Mouse (Mus musculus): Measurements from ENCODE around the gene Scand1. TPM values are rescaled to one million over a fixed set of nuclear protein-coding genes. Genes with fewer than 3 reads are reported as not detected.

The Scand1 gene
- polyA plus RNA-seq, 1 experiment from 2014 or later: 63.8 TPM

GRCm38 (mm10) chr2:156298458-156298857, 14.0 kb downstream of the Scand1 start:
- no peak overlapping the region for H3K4me3 ChIP-seq (ENCODE audit: low read depth, low read length)
- DNase-seq (ENCODE audit: low spot score) (no peak), ATAC-seq (ENCODE audit: insufficient read depth, low FRiP score, low TSS enrichment) (no peak)
- 92% methylated on average over 7 of the region's 7 CpGs for WGBS
- no peak overlapping the region for H3K9ac ChIP-seq (ENCODE audit: low read length)
- no peak overlapping the region for H3K27ac ChIP-seq (ENCODE audit: low read depth, low read length)
- no peaks in the 10 kb centered on the region for H3K27me3 ChIP-seq (ENCODE audit: control insufficient read depth, insufficient read depth, low read length)
- peaks cover 7% of the 10 kb centered on the region for H3K36me3 ChIP-seq (ENCODE audit: control insufficient read depth, insufficient read depth, low read length)
- no peaks in the 10 kb centered on the region for H3K4me1 ChIP-seq (ENCODE audit: control insufficient read depth, insufficient read depth, low read length)
- H3K4me2 ChIP-seq (ENCODE audit: low read depth): no peak overlapping the region
- no peaks in the 10 kb centered on the region for H3K9me3 ChIP-seq (ENCODE audit: control insufficient read depth, low read length)

GRCm38 (mm10) chr2:156297653-156298052, 14.9 kb downstream of the Scand1 start:
- no peak for DNase-seq (ENCODE audit: low spot score)
- Histone ChIP-seq H3K9me3 (ENCODE audit: control insufficient read depth, low read length) (no peaks in the 10 kb centered on the region), H3K4me2 (ENCODE audit: low read depth) (no peak overlapping the region), H3K36me3 (ENCODE audit: control insufficient read depth, insufficient read depth, low read length) (peaks cover 7% of the 10 kb centered on the region), H3K4me3 (ENCODE audit: low read depth, low read length) (no peak overlapping the region), H3K27ac (ENCODE audit: low read depth, low read length) (no peak overlapping the region), H3K9ac (ENCODE audit: low read length) (no peak overlapping the region), H3K27me3 (ENCODE audit: control insufficient read depth, insufficient read depth, low read length) (no peaks in the 10 kb centered on the region), H3K4me1 (ENCODE audit: control insufficient read depth, insufficient read depth, low read length) (no peaks in the 10 kb centered on the region)
- no peak for ATAC-seq (ENCODE audit: insufficient read depth, low FRiP score, low TSS enrichment)
- 89% methylated on average over 3 of the region's 3 CpGs for WGBS

- Histone ChIP-seq H3K9me3 (ENCODE audit: control insufficient read depth, low read length) (no peaks in the 10 kb centered on the region), H3K4me3 (ENCODE audit: low read depth, low read length) (no peak overlapping the region), H3K27me3 (ENCODE audit: control insufficient read depth, insufficient read depth, low read length) (no peaks in the 10 kb centered on the region), H3K36me3 (ENCODE audit: control insufficient read depth, insufficient read depth, low read length) (peaks cover 7% of the 10 kb centered on the region), H3K27ac (ENCODE audit: low read depth, low read length) (no peak overlapping the region), H3K9ac (ENCODE audit: low read length) (no peak overlapping the region), H3K4me2 (ENCODE audit: low read depth) (no peak overlapping the region), H3K4me1 (ENCODE audit: control insufficient read depth, insufficient read depth, low read length) (no peaks in the 10 kb centered on the region)
- WGBS: 89% methylated on average over 3 of the region's 3 CpGs
- ATAC-seq (ENCODE audit: insufficient read depth, low FRiP score, low TSS enrichment) (no peak), DNase-seq (ENCODE audit: low spot score) (no peak)
These were observed 16.3 kb downstream of the Scand1 start for GRCm38 (mm10) chr2:156296190-156296589.

GRCm38 (mm10) chr2:156295601-156296063, 16.9 kb downstream of the Scand1 start:
- WGBS: 92% methylated on average over 2 of the region's 2 CpGs
- no peak for ATAC-seq (ENCODE audit: insufficient read depth, low FRiP score, low TSS enrichment)

GRCm38 (mm10) chr2:156291998-156292397, 20.5 kb downstream of the Scand1 start:
- Histone ChIP-seq H3K27me3 (ENCODE audit: control insufficient read depth, insufficient read depth, low read length) (no peaks in the 10 kb centered on the region), H3K9ac (ENCODE audit: low read length) (no peak overlapping the region), H3K27ac (ENCODE audit: low read depth, low read length) (no peak overlapping the region), H3K4me2 (ENCODE audit: low read depth) (no peak overlapping the region), H3K4me3 (ENCODE audit: low read depth, low read length) (no peak overlapping the region), H3K9me3 (ENCODE audit: control insufficient read depth, low read length) (no peaks in the 10 kb centered on the region), H3K4me1 (ENCODE audit: control insufficient read depth, insufficient read depth, low read length) (no peaks in the 10 kb centered on the region), H3K36me3 (ENCODE audit: control insufficient read depth, insufficient read depth, low read length) (peaks cover 5% of the 10 kb centered on the region)
- 95% methylated on average over 1 of the region's 1 CpGs for WGBS
- DNase-seq (ENCODE audit: low spot score) (no peak), ATAC-seq (ENCODE audit: insufficient read depth, low FRiP score, low TSS enrichment) (no peak)

More at GRCm38 (mm10) chr2:156295601-156296063, 16.9 kb downstream of the Scand1 start:
- no peak overlapping the region for H3K4me2 ChIP-seq (ENCODE audit: low read depth)
- peaks cover 7% of the 10 kb centered on the region for H3K36me3 ChIP-seq (ENCODE audit: control insufficient read depth, insufficient read depth, low read length)
- H3K27me3 ChIP-seq (ENCODE audit: control insufficient read depth, insufficient read depth, low read length): no peaks in the 10 kb centered on the region
- H3K27ac ChIP-seq (ENCODE audit: low read depth, low read length): no peak overlapping the region
- H3K4me3 ChIP-seq (ENCODE audit: low read depth, low read length): no peak overlapping the region
- DNase-seq (ENCODE audit: low spot score): no peak
- H3K9ac ChIP-seq (ENCODE audit: low read length): no peak overlapping the region
- H3K9me3 ChIP-seq (ENCODE audit: control insufficient read depth, low read length): no peaks in the 10 kb centered on the region
- no peaks in the 10 kb centered on the region for H3K4me1 ChIP-seq (ENCODE audit: control insufficient read depth, insufficient read depth, low read length)

GRCm38 (mm10) chr2:156289552-156290160, 22.8 kb downstream of the Scand1 start:
- Histone ChIP-seq H3K27me3 (ENCODE audit: control insufficient read depth, insufficient read depth, low read length) (no peaks in the 10 kb centered on the region), H3K36me3 (ENCODE audit: control insufficient read depth, insufficient read depth, low read length) (0 out of 2 replicates have a peak, but pooled peaks cover 2% of the 10 kb centered on the region), H3K9ac (ENCODE audit: low read length) (no peak overlapping the region), H3K4me3 (ENCODE audit: low read depth, low read length) (no peak overlapping the region), H3K4me1 (ENCODE audit: control insufficient read depth, insufficient read depth, low read length) (no peaks in the 10 kb centered on the region), H3K9me3 (ENCODE audit: control insufficient read depth, low read length) (no peaks in the 10 kb centered on the region), H3K27ac (ENCODE audit: low read depth, low read length) (no peak overlapping the region), H3K4me2 (ENCODE audit: low read depth) (no peak overlapping the region)
- DNase-seq (ENCODE audit: low spot score) (no peak), ATAC-seq (ENCODE audit: insufficient read depth, low FRiP score, low TSS enrichment) (no peak)
- WGBS: 91% methylated on average over 2 of the region's 2 CpGs

- H3K27me3 ChIP-seq (ENCODE audit: control insufficient read depth, insufficient read depth, low read length): no peaks in the 10 kb centered on the region
- WGBS: 91% methylated on average over 2 of the region's 2 CpGs
- H3K36me3 ChIP-seq (ENCODE audit: control insufficient read depth, insufficient read depth, low read length): no peaks in the 10 kb centered on the region
These were observed 24.3 kb downstream of the Scand1 start for GRCm38 (mm10) chr2:156288222-156288621.

GRCm38 (mm10) chr2:156286733-156287132, 25.8 kb downstream of the Scand1 start:
- no peak overlapping the region for H3K4me2 ChIP-seq (ENCODE audit: low read depth)
- no peak overlapping the region for H3K27ac ChIP-seq (ENCODE audit: low read depth, low read length)
- DNase-seq (ENCODE audit: low spot score) (no peak), ATAC-seq (ENCODE audit: insufficient read depth, low FRiP score, low TSS enrichment) (no peak)
- no peaks in the 10 kb centered on the region for H3K4me1 ChIP-seq (ENCODE audit: control insufficient read depth, insufficient read depth, low read length)
- no peaks in the 10 kb centered on the region for H3K27me3 ChIP-seq (ENCODE audit: control insufficient read depth, insufficient read depth, low read length)
- WGBS: 91% methylated on average over 4 of the region's 4 CpGs
- H3K4me3 ChIP-seq (ENCODE audit: low read depth, low read length): no peak overlapping the region
- no peaks in the 10 kb centered on the region for H3K9me3 ChIP-seq (ENCODE audit: control insufficient read depth, low read length)
- no peaks in the 10 kb centered on the region for H3K36me3 ChIP-seq (ENCODE audit: control insufficient read depth, insufficient read depth, low read length)
- no peak overlapping the region for H3K9ac ChIP-seq (ENCODE audit: low read length)

More at GRCm38 (mm10) chr2:156288222-156288621, 24.3 kb downstream of the Scand1 start:
- ATAC-seq (ENCODE audit: insufficient read depth, low FRiP score, low TSS enrichment) (no peak), DNase-seq (ENCODE audit: low spot score) (no peak)
- H3K4me1 ChIP-seq (ENCODE audit: control insufficient read depth, insufficient read depth, low read length): no peaks in the 10 kb centered on the region
- H3K9me3 ChIP-seq (ENCODE audit: control insufficient read depth, low read length): no peaks in the 10 kb centered on the region
- no peak overlapping the region for H3K4me3 ChIP-seq (ENCODE audit: low read depth, low read length)
- H3K4me2 ChIP-seq (ENCODE audit: low read depth): no peak overlapping the region
- no peak overlapping the region for H3K9ac ChIP-seq (ENCODE audit: low read length)
- no peak overlapping the region for H3K27ac ChIP-seq (ENCODE audit: low read depth, low read length)

- no peak for ATAC-seq (ENCODE audit: insufficient read depth, low FRiP score, low TSS enrichment)
- no peak for DNase-seq (ENCODE audit: low spot score)
- H3K9ac ChIP-seq (ENCODE audit: low read length): no peak overlapping the region
- H3K4me3 ChIP-seq (ENCODE audit: low read depth, low read length): no peak overlapping the region
- WGBS: 92% methylated on average over 2 of the region's 2 CpGs
- H3K4me2 ChIP-seq (ENCODE audit: low read depth): no peak overlapping the region
- H3K9me3 ChIP-seq (ENCODE audit: control insufficient read depth, low read length): no peaks in the 10 kb centered on the region
- no peaks in the 10 kb centered on the region for H3K4me1 ChIP-seq (ENCODE audit: control insufficient read depth, insufficient read depth, low read length)
- H3K27ac ChIP-seq (ENCODE audit: low read depth, low read length): no peak overlapping the region
- no peaks in the 10 kb centered on the region for H3K27me3 ChIP-seq (ENCODE audit: control insufficient read depth, insufficient read depth, low read length)
- no peaks in the 10 kb centered on the region for H3K36me3 ChIP-seq (ENCODE audit: control insufficient read depth, insufficient read depth, low read length)
These were observed 27.3 kb downstream of the Scand1 start for GRCm38 (mm10) chr2:156285161-156285560.

Data from neural tube, embryonic 11.5 days (tissue).